Mouse (Mus musculus): ENCODE measurements around the gene Snx5. TPM values are rescaled to one million over a fixed set of nuclear protein-coding genes. Genes with fewer than 3 reads are reported as not detected.

Snx5 gene
- total RNA-seq (2021): 10 to 100 TPM; 68.7 to 78.9 TPM

- intact Hi-C loops (cut with DNase I): loop anchor here (1.0 to 10.0 kb wide), 3 partner anchors 98 to 355 kb away; partner anchors contain the start of genes Dstn, Kat14 and Pet117
- DNase-seq (ENCODE audit: low spot score in 2 of 2): peak; percentile 97 to 98
Observed at GRCm38 (mm10) chr2:144270507-144271420, at the start of gene Snx5, which contains the start of gene Mgme1. Snx5 (minus strand) TSS chr2:144270906. Mgme1 (plus strand) TSS chr2:144270663.

GRCm38 (mm10) chr2:144311372-144311771, 40.7 kb upstream of the Snx5 start:
- no peak for DNase-seq (ENCODE audit: low spot score in 2 of 2)
- intact Hi-C loops (cut with DNase I): no loop called here

- intact Hi-C loops (cut with DNase I): no loop called here
- no peak for DNase-seq (ENCODE audit: low spot score in 2 of 2)
Observed at GRCm38 (mm10) chr2:144310273-144310672, 39.6 kb upstream of the Snx5 start.

- no peak for DNase-seq (ENCODE audit: low spot score in 2 of 2)
- intact Hi-C loops (cut with DNase I): no loop called here
Observed at GRCm38 (mm10) chr2:144308561-144308960, 37.9 kb upstream of the Snx5 start.

GRCm38 (mm10) chr2:144305721-144306294, 35.1 kb upstream of the Snx5 start:
- DNase-seq (ENCODE audit: low spot score in 2 of 2): no peak
- intact Hi-C loops (cut with DNase I): no loop called here

GRCm38 (mm10) chr2:144301101-144301500, 30.4 kb upstream of the Snx5 start:
- intact Hi-C loops (cut with DNase I): no loop called here

GRCm38 (mm10) chr2:144299749-144300669, 29.3 kb upstream of the Snx5 start:
- peak in 1 of 2 experiments; percentile 26 for DNase-seq (ENCODE audit: low spot score in 2 of 2)
- intact Hi-C loops (cut with DNase I): no loop called here

More at GRCm38 (mm10) chr2:144301101-144301500, 30.4 kb upstream of the Snx5 start:
- no peak for DNase-seq (ENCODE audit: low spot score in 2 of 2)

- DNase-seq (ENCODE audit: low spot score in 2 of 2): no peak
- intact Hi-C loops (cut with DNase I): loop anchor here (2.0 kb wide), 1 partner anchor 62 kb away; no protein-coding TSS in a partner anchor
Observed at GRCm38 (mm10) chr2:144295145-144295735, 24.5 kb upstream of the Snx5 start.

- intact Hi-C loops (cut with DNase I): loop anchor here (5.0 kb wide), 1 partner anchor 151 kb away; no protein-coding TSS in a partner anchor
- peak; percentile 75 to 85 for DNase-seq (ENCODE audit: low spot score in 2 of 2)
Observed at GRCm38 (mm10) chr2:144291600-144292305, 21.0 kb upstream of the Snx5 start.

GRCm38 (mm10) chr2:144290321-144290720, 19.6 kb upstream of the Snx5 start:
- no peak for DNase-seq (ENCODE audit: low spot score in 2 of 2)
- intact Hi-C loops (cut with DNase I): loop anchor here (5.0 kb wide), 1 partner anchor 152 kb away; no protein-coding TSS in a partner anchor

GRCm38 (mm10) chr2:144281417-144281816, 10.7 kb upstream of the Snx5 start:
- DNase-seq (ENCODE audit: low spot score in 2 of 2): no peak
- intact Hi-C loops (cut with DNase I): no loop called here

GRCm38 (mm10) chr2:144280568-144280967, 9.9 kb upstream of the Snx5 start:
- intact Hi-C loops (cut with DNase I): no loop called here
- DNase-seq (ENCODE audit: low spot score in 2 of 2): no peak

- intact Hi-C loops (cut with DNase I): loop anchor here (10.0 kb wide), 1 partner anchor 175 kb away; no protein-coding TSS in a partner anchor
- no peak for DNase-seq (ENCODE audit: low spot score in 2 of 2)
Observed at GRCm38 (mm10) chr2:144279742-144280141, 9.0 kb upstream of the Snx5 start.

- no peak for DNase-seq (ENCODE audit: low spot score in 2 of 2)
- intact Hi-C loops (cut with DNase I): loop anchor here (10.0 kb wide), 1 partner anchor 178 kb away; no protein-coding TSS in a partner anchor
Observed at GRCm38 (mm10) chr2:144276885-144277284, 6.2 kb upstream of the Snx5 start.

- DNase-seq (ENCODE audit: low spot score in 2 of 2): no peak
- intact Hi-C loops (cut with DNase I): loop anchor here (10.0 kb wide), 1 partner anchor 180 kb away; no protein-coding TSS in a partner anchor
Observed at GRCm38 (mm10) chr2:144274741-144275140, 4.0 kb upstream of the Snx5 start.

- DNase-seq (ENCODE audit: low spot score in 2 of 2): no peak
- intact Hi-C loops (cut with DNase I): loop anchor here (10.0 kb wide), 1 partner anchor 183 kb away; no protein-coding TSS in a partner anchor
Observed at GRCm38 (mm10) chr2:144272088-144272487, 1.4 kb upstream of the Snx5 start.

GRCm38 (mm10) chr2:144269679-144270475, 829 bp downstream of the Snx5 start:
- no peak for DNase-seq (ENCODE audit: low spot score in 2 of 2)
- intact Hi-C loops (cut with DNase I): loop anchor here (1.0 to 10.0 kb wide), 3 partner anchors 99 to 355 kb away; partner anchors contain the start of genes Dstn, Kat14 and Pet117
